Mouse (Mus musculus) CH12.LX (cell line): ENCODE results near the gene Sohlh1. TPM values are rescaled to one million over a fixed set of nuclear protein-coding genes. Genes with fewer than 3 reads are reported as not detected.

Experiments
- DNase-seq: peaks from one replicate; pipeline ENCODE4 v3.0.0-alpha.2; 2013; ENCODE audit errors: extremely low read depth
- H3K27ac ChIP-seq: 2 replicates; pipeline ENCODE4 v1.5.1; 2012; ENCODE audit warnings: low read depth, mild to moderate bottlenecking, control low read depth, moderate library complexity; ENCODE audit not compliant: insufficient read depth
- H3K27me3 ChIP-seq: replicated peaks from 2 replicates; pipeline ENCODE3; 2012; ENCODE audit warnings: inconsistent platforms
- H3K36me3 ChIP-seq, 2 experiments: replicated peaks in 1 of 2; 2 replicates each; pipeline versions ENCODE3 to v1.6.1; 2012; ENCODE audit warnings: inconsistent platforms in 1 of 2, low read length in 1 of 2, mild to moderate bottlenecking in 1 of 2, mixed read lengths in 1 of 2, moderate library complexity in 1 of 2; ENCODE audit not compliant: control insufficient read depth in 1 of 2, insufficient read depth in 1 of 2
- H3K4me1 ChIP-seq, 2 experiments: 2 replicates each; pipeline ENCODE4 v1.6.1; 2012; ENCODE audit warnings: inconsistent platforms in 1 of 2, moderate library complexity in 1 of 2; ENCODE audit not compliant: insufficient read depth in 2 of 2, control insufficient read depth in 1 of 2
- H3K4me2 ChIP-seq: 2 replicates; pipeline ENCODE4 v1.6.1; 2012; ENCODE audit warnings: low read depth, mild to moderate bottlenecking, control low read depth; ENCODE audit not compliant: poor library complexity, insufficient read depth, severe bottlenecking
- H3K4me3 ChIP-seq, 3 experiments: fragments of 150-350 bp in 1 of 3; sonication (generic) in 1 of 3; replicated peaks in 1 of 3; 2 replicates each; pipeline versions ENCODE3 to v1.5.1; 2011 to 2012; ENCODE audit warnings: low read depth in 2 of 3, low read length in 2 of 3, mild to moderate bottlenecking in 2 of 3, moderate library complexity in 2 of 3, control low read depth in 1 of 3, improper control_type of control experiment in 1 of 3, inconsistent platforms in 1 of 3, mixed read lengths in 1 of 3; ENCODE audit not compliant: poor library complexity in 1 of 3
- H3K79me2 ChIP-seq: replicated peaks from 2 replicates; pipeline ENCODE4 v1.6.1; 2012; ENCODE audit warnings: mild to moderate bottlenecking, moderate library complexity; ENCODE audit not compliant: control insufficient read depth, poor library complexity, insufficient read depth, severe bottlenecking; ENCODE audit errors: extremely low read depth
- H3K9ac ChIP-seq: 2 replicates; pipeline ENCODE4 v1.6.1; 2012; ENCODE audit warnings: low read depth, mild to moderate bottlenecking, control low read depth, moderate library complexity; ENCODE audit not compliant: insufficient read depth
- H3K9me3 ChIP-seq: replicated peaks from 2 replicates; pipeline ENCODE3; 2012; ENCODE audit warnings: low read length, inconsistent platforms, mixed read lengths
- BHLHE40 ChIP-seq: IDR thresholded peaks from 2 replicates; pipeline ENCODE4 v1.6.1; 2011; ENCODE audit warnings: mild to moderate bottlenecking, low read depth, low read length, improper control_type of control experiment
- CHD1 ChIP-seq: IDR thresholded peaks from 2 replicates; pipeline ENCODE4 v1.6.1; 2012; ENCODE audit warnings: low read depth, low read length, improper control_type of control experiment, inconsistent platforms
- CHD2 ChIP-seq: IDR thresholded peaks from 2 replicates; pipeline ENCODE4 v1.6.1; 2011; ENCODE audit warnings: low read length, improper control_type of control experiment
- CTCF ChIP-seq, 2 experiments: IDR thresholded peaks in 1 of 2; conservative IDR thresholded peaks in 1 of 2; 2 replicates each; pipeline ENCODE4 v1.5.1; 2011 to 2012; ENCODE audit warnings: low read depth in 2 of 2, low read length in 2 of 2, improper control_type of control experiment in 1 of 2, inconsistent platforms in 1 of 2, mild to moderate bottlenecking in 1 of 2, moderate library complexity in 1 of 2
- E2F4 ChIP-seq: IDR thresholded peaks from 2 replicates; pipeline ENCODE4 v1.6.1; 2011; ENCODE audit warnings: low read depth, low read length, improper control_type of control experiment; ENCODE audit not compliant: insufficient replicate concordance
- EP300 ChIP-seq: IDR thresholded peaks from 2 replicates; pipeline ENCODE4 v1.6.1; 2011; ENCODE audit warnings: low read length, improper control_type of control experiment
- GABPA ChIP-seq: IDR thresholded peaks from 2 replicates; pipeline ENCODE4 v1.6.1; 2012; ENCODE audit warnings: low read depth, low read length, improper control_type of control experiment, inconsistent platforms; ENCODE audit not compliant: insufficient replicate concordance
- HCFC1 ChIP-seq: IDR thresholded peaks from 2 replicates; pipeline ENCODE4 v1.6.1; 2012; ENCODE audit warnings: low read depth, mild to moderate bottlenecking, inconsistent platforms, low read length, improper control_type of control experiment
- IRF4 ChIP-seq: IDR thresholded peaks from 2 replicates; pipeline ENCODE4 v1.6.1; 2014; ENCODE audit warnings: low read depth, mild to moderate bottlenecking, inconsistent platforms, low read length, improper control_type of control experiment
- JUN ChIP-seq: IDR thresholded peaks from 2 replicates; pipeline ENCODE4 v1.6.1; 2011; ENCODE audit warnings: low read depth, mild to moderate bottlenecking, low read length, improper control_type of control experiment, moderate library complexity; ENCODE audit not compliant: insufficient read depth
- KAT2A ChIP-seq: IDR thresholded peaks from 2 replicates; pipeline ENCODE4 v1.6.1; 2012; ENCODE audit warnings: low read length, improper control_type of control experiment, inconsistent platforms; ENCODE audit not compliant: insufficient replicate concordance
- MAFK ChIP-seq: IDR thresholded peaks from 2 replicates; pipeline ENCODE4 v1.6.1; 2011; ENCODE audit warnings: low read length, improper control_type of control experiment; ENCODE audit not compliant: insufficient replicate concordance
- MAX ChIP-seq: IDR thresholded peaks from 2 replicates; pipeline ENCODE4 v1.6.1; 2011; ENCODE audit warnings: low read length, improper control_type of control experiment
- MAZ ChIP-seq: IDR thresholded peaks from 2 replicates; pipeline ENCODE4 v1.6.1; 2012; ENCODE audit warnings: low read depth, mild to moderate bottlenecking, inconsistent platforms, low read length, improper control_type of control experiment, moderate library complexity
- MYC ChIP-seq: IDR thresholded peaks from 2 replicates; pipeline ENCODE4 v1.6.1; 2011; ENCODE audit warnings: low read depth, mild to moderate bottlenecking, improper control_type of control experiment, low read length
- NELFE ChIP-seq: IDR thresholded peaks from 2 replicates; pipeline ENCODE4 v1.6.1; 2011; ENCODE audit warnings: low read depth, low read length, improper control_type of control experiment
- NRF1 ChIP-seq: IDR thresholded peaks from 2 replicates; pipeline ENCODE4 v1.6.1; 2014; ENCODE audit warnings: low read depth, mild to moderate bottlenecking, inconsistent platforms, low read length, improper control_type of control experiment, moderate library complexity
- PAX5 ChIP-seq: IDR thresholded peaks from 2 replicates; pipeline ENCODE4 v1.6.1; 2012; ENCODE audit warnings: low read length, inconsistent platforms, mixed read lengths
- POLR2A ChIP-seq: IDR thresholded peaks from 2 replicates; pipeline ENCODE4 v1.6.1; 2011; ENCODE audit warnings: low read depth, mild to moderate bottlenecking, improper control_type of control experiment, low read length
- RCOR1 ChIP-seq: conservative IDR thresholded peaks from 2 replicates; pipeline ENCODE4 v1.6.1; 2012; ENCODE audit warnings: low read depth, mild to moderate bottlenecking, inconsistent platforms, low read length, improper control_type of control experiment
- SIN3A ChIP-seq: IDR thresholded peaks from 2 replicates; pipeline ENCODE4 v1.6.1; 2012; ENCODE audit warnings: low read length, improper control_type of control experiment, inconsistent platforms
- SMC3 ChIP-seq: IDR thresholded peaks from 2 replicates; pipeline ENCODE4 v1.6.1; 2011; ENCODE audit warnings: low read depth, low read length, improper control_type of control experiment
- TCF12 ChIP-seq: IDR thresholded peaks from 2 replicates; pipeline ENCODE4 v1.6.1; 2014; ENCODE audit warnings: low read depth, mild to moderate bottlenecking, inconsistent platforms, low read length, improper control_type of control experiment
- UBTF ChIP-seq: IDR thresholded peaks from 2 replicates; pipeline ENCODE4 v1.6.1; 2012; ENCODE audit warnings: low read depth, mild to moderate bottlenecking, inconsistent platforms, low read length, improper control_type of control experiment, moderate library complexity
- USF1 ChIP-seq: IDR thresholded peaks from 2 replicates; pipeline ENCODE4 v1.6.1; 2014; ENCODE audit warnings: low read depth, mild to moderate bottlenecking, inconsistent platforms, low read length, improper control_type of control experiment
- ZC3H11A ChIP-seq: IDR thresholded peaks from 2 replicates; pipeline ENCODE4 v1.6.1; 2012; ENCODE audit warnings: low read depth, mild to moderate bottlenecking, inconsistent platforms, low read length, improper control_type of control experiment
- ZKSCAN1 ChIP-seq: IDR thresholded peaks from 2 replicates; pipeline ENCODE4 v1.6.1; 2012; ENCODE audit warnings: low read depth, inconsistent platforms, low read length, improper control_type of control experiment, borderline replicate concordance
- ZNF384 ChIP-seq: IDR thresholded peaks from 2 replicates; pipeline ENCODE4 v1.6.1; 2012; ENCODE audit warnings: low read depth, low read length, improper control_type of control experiment, inconsistent platforms
- dilution Hi-C: fragments of 300-500 bp; cut with MboI; formaldehyde crosslinking; loops from 2 replicates; pipeline ENCODE4 v1.14.3; 2020; ENCODE audit warnings: low sequenced_read_pairs; ENCODE audit not compliant: extremely low pct_unique_long_range_greater_than_20kb, extremely low pct_ligation_motif_present
- in situ Hi-C: fragments of 300-500 bp; cut with MboI; formaldehyde crosslinking; loops from 3 replicates; pipeline ENCODE4 v1.14.3; 2019; ENCODE audit warnings: low sequenced_read_pairs, low pct_ligation_motif_present, low pct_unique_long_range_greater_than_20kb, mixed read lengths
- polyA plus RNA-seq: library from polyadenylated mRNA; unstranded; fragments of >175 nt; gene quantifications from 2 replicates; pipeline ENCODE4 v1.2.1, GENCODE M21; 2012; ENCODE audit warnings: low read depth; ENCODE audit not compliant: insufficient read length
- total RNA-seq, 2 experiments: library from RNA; depleted of rRNA; stranded (reverse); fragments of 300-350 nt in 1 of 2; fragments of >200 nt in 1 of 2; gene quantifications; 2 replicates each; pipeline ENCODE4 v1.2.3; 2012 to 2014

The Sohlh1 gene
- total and polyA plus RNA-seq, 3 experiments: not detected

DNA sequence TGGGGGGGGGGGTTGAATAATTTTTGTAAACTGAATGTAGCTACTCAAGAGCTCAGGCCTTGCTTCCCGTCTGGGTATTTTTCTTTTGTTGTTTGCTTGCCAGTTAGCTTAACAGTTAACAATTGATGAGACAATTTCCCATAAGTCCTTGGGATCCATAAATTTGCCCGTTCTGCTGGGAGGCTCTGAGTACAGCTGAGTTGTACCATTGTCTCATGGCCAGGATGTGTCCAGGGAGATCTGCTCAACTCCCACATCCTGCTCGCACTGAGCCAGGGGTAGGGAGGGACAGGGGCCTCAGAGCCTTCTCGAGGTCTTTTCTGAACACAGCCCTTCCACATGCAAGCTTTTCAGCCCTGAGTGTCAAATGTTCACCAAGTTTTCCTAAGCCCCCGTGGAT lies 49.0 kb downstream of the Sohlh1 start:
- H3K4me2 ChIP-seq: no peak overlapping the region
- no peaks in the 10 kb centered on the region for H3K4me1 ChIP-seq
- in situ Hi-C loops (no loop called here), dilution Hi-C loops (no loop called here)
- H3K27ac ChIP-seq: no peak overlapping the region
- DNase-seq: no peak
- no peak overlapping the region for H3K4me3 ChIP-seq
- H3K36me3 ChIP-seq: no peaks in the 10 kb centered on the region
- H3K79me2 ChIP-seq: no peaks in the 10 kb centered on the region
- no peaks in the 10 kb centered on the region for H3K9me3 ChIP-seq
- TF ChIP-seq ZKSCAN1: no peak
- TF ChIP-seq USF1: no peak
- TF ChIP-seq CTCF (conservative IDR thresholded peaks at IDR 0.05 in 1 of 2, IDR thresholded peaks at IDR 0.05 in 1 of 2; ENCODE audit: low read depth in 2 of 2, low read length in 2 of 2): no peak
- no peak for TF ChIP-seq SIN3A
- no peak for TF ChIP-seq HCFC1
- no peak for TF ChIP-seq POLR2A
- no peak for TF ChIP-seq MAZ
- TF ChIP-seq SMC3: no peak
- no peak for TF ChIP-seq JUN
- TF ChIP-seq EP300: no peak
- no peak for TF ChIP-seq CHD1
- TF ChIP-seq PAX5: no peak
- TF ChIP-seq GABPA: no peak
- TF ChIP-seq ZC3H11A: no peak
- TF ChIP-seq, all 38 proteins: peak for 0
- Histone ChIP-seq H3K9ac (no peak overlapping the region), H3K27me3 (peaks cover 35% of the 10 kb centered on the region)

DNA sequence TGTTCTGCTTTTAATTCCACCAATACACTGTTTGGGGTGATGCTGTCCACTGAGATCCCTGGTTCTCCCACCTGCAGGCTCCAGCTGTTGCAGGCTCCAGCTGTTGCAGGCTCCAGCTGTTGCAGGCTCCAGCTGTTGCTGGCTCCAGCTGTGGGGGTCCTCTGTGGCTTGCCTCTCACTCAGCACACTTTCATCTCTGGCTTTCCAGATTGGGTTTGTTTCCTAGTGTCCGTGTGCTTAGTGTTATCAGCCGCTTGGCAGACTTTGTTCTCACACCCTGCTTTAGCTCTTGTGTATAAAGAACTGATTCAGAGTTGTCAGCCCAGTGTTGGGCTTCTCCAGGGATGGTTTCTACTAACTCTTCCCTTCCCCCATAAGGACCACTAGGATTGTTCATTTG lies 49.4 kb downstream of the Sohlh1 start:
- no peak for DNase-seq
- Histone ChIP-seq H3K9me3 (no peaks in the 10 kb centered on the region), H3K27me3 (peaks cover 39% of the 10 kb centered on the region), H3K4me1 (no peaks in the 10 kb centered on the region), H3K27ac (no peak overlapping the region), H3K9ac (no peak overlapping the region), H3K4me3 (no peak overlapping the region), H3K4me2 (no peak overlapping the region), H3K79me2 (no peaks in the 10 kb centered on the region), H3K36me3 (no peaks in the 10 kb centered on the region)
- in situ Hi-C loops: no loop called here
- dilution Hi-C loops: no loop called here
- no peak for TF ChIP-seq MAX
- TF ChIP-seq BHLHE40: no peak
- no peak for TF ChIP-seq MYC
- TF ChIP-seq NELFE: no peak
- TF ChIP-seq MAZ: no peak
- no peak for TF ChIP-seq MAFK
- TF ChIP-seq KAT2A: no peak
- TF ChIP-seq IRF4: no peak
- TF ChIP-seq RCOR1: no peak
- no peak for TF ChIP-seq CHD2
- no peak for TF ChIP-seq E2F4
- TF ChIP-seq NRF1: no peak
- no peak for TF ChIP-seq ZKSCAN1
- no peak for TF ChIP-seq POLR2A
- no peak for TF ChIP-seq UBTF
- no peak for TF ChIP-seq ZNF384
- no peak for TF ChIP-seq TCF12
